Mouse (Mus musculus) ES-E14 (cell line): ENCODE measurements around the gene Cdh18. TPM values are rescaled to one million over a fixed set of nuclear protein-coding genes. Genes with fewer than 3 reads are reported as not detected.
"Not testable (repeated sequence)": the region's sequence is repeated elsewhere in the genome, so short reads cannot be mapped to it uniquely, and the experiment has no call there.

Experiments used
- DNase-seq: peaks from one replicate; pipeline ENCODE4 v3.0.0-alpha.2; 2013; ENCODE audit warnings: low read depth, low spot score
- H3K27ac ChIP-seq: 2 replicates; pipeline ENCODE4 v1.5.1; 2012; ENCODE audit warnings: low read depth, mild to moderate bottlenecking, low read length, moderate library complexity, mixed read lengths; ENCODE audit not compliant: poor library complexity, insufficient read depth, severe bottlenecking
- H3K36me3 ChIP-seq: 2 replicates; pipeline ENCODE4 v1.6.1; 2012; ENCODE audit warnings: mild to moderate bottlenecking, low read length, moderate library complexity, mixed read lengths; ENCODE audit not compliant: control insufficient read depth, poor library complexity, insufficient read depth, severe bottlenecking
- H3K4me1 ChIP-seq, 2 experiments: fragments of 150-350 bp in 1 of 2; sonication (generic) in 1 of 2; 2 replicates each; pipeline ENCODE4 v1.6.1; 2012; ENCODE audit warnings: low read length in 2 of 2, mild to moderate bottlenecking in 1 of 2, mixed read lengths in 1 of 2; ENCODE audit not compliant: control insufficient read depth in 2 of 2, insufficient read depth in 2 of 2, poor library complexity in 1 of 2
- H3K4me3 ChIP-seq, 2 experiments: fragments of 150-350 bp in 1 of 2; sonication (generic) in 1 of 2; 2 replicates each; pipeline ENCODE4 v1.5.1; 2012; ENCODE audit warnings: low read length in 2 of 2, low read depth in 1 of 2, mild to moderate bottlenecking in 1 of 2, mixed read lengths in 1 of 2; ENCODE audit not compliant: insufficient read depth in 1 of 2, poor library complexity in 1 of 2, severe bottlenecking in 1 of 2
- H3K9ac ChIP-seq: 2 replicates; pipeline ENCODE4 v1.6.1; 2012; ENCODE audit warnings: low read depth, mild to moderate bottlenecking, low read length, mixed read lengths; ENCODE audit not compliant: poor library complexity, insufficient read depth, severe bottlenecking
- H3K9me3 ChIP-seq: fragments of 150-350 bp; sonication (generic); 2 replicates; pipeline ENCODE4 v1.6.1; 2012; ENCODE audit warnings: low read depth, mild to moderate bottlenecking, low read length; ENCODE audit not compliant: control insufficient read depth, insufficient read depth
- CHD2 ChIP-seq: IDR thresholded peaks from 2 replicates; pipeline ENCODE4 v1.6.1; 2014; ENCODE audit warnings: mild to moderate bottlenecking, low read depth, low read length, inconsistent platforms
- HCFC1 ChIP-seq: IDR thresholded peaks from 2 replicates; pipeline ENCODE4 v1.6.1; 2012; ENCODE audit warnings: low read length, inconsistent platforms, borderline replicate concordance; ENCODE audit not compliant: insufficient read depth
- MAFK ChIP-seq: IDR thresholded peaks from 2 replicates; pipeline ENCODE4 v1.6.1; 2014; ENCODE audit warnings: mild to moderate bottlenecking, low read depth, low read length, inconsistent platforms; ENCODE audit not compliant: insufficient read depth
- ZC3H11A ChIP-seq: IDR thresholded peaks from 2 replicates; pipeline ENCODE4 v1.6.1; 2012; ENCODE audit warnings: low read depth, mild to moderate bottlenecking, inconsistent platforms, low read length, borderline replicate concordance
- ZNF384 ChIP-seq: IDR thresholded peaks from 2 replicates; pipeline ENCODE4 v1.6.1; 2012; ENCODE audit warnings: low read depth, low read length, inconsistent platforms
- in situ Hi-C, 2 experiments: fragments of 600-800 bp; cut with MboI; formaldehyde crosslinking; loops; one replicate each; pipeline ENCODE4 v1.15.1; 2025; ENCODE audit warnings: low sequenced_read_pairs in 2 of 2, inconsistent platforms in 1 of 2; ENCODE audit not compliant: unreplicated experiment in 2 of 2
- total RNA-seq: library from RNA; depleted of rRNA; stranded (reverse); fragments of 300-350 nt; gene quantifications from 2 replicates; pipeline ENCODE4 v1.2.3, GENCODE M21; 2012

Cdh18 gene
- total RNA-seq, 1 experiment, result 0.54 TPM

DNA sequence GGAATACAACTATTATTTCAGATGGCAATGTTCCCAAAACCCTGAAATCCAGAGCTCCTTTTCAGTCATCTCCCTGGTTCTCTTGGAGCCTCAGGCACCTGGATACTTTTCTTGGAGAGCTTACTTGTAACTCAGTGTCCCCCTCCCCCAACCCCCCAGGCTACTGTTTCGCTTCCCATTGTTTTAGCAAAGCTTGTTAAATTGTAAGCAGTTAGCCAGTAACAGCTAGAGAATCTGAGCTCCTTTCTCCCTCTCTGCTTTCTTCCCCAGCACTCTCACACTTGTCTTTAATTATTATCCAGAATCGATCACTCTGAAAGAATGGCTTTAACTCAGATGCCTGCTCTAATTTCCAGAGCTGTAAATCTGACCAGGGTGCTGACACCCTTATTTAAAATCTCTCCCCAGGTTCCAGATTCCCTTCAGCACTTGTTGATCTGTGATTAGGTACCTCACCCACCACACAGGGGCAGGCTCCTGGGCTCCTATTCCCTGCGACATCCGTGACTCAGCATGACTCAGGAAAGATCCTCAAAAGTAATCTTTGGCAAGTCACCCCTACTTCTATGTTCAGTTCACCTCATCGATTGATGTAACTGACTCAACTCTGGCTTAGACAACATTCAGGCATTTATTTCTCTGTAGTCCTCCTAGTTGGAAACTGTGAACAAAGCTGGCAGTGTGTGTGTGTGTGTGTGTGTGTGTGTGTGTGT is 556.0 kb downstream of the Cdh18 start:
- no peak overlapping the region for H3K9ac ChIP-seq
- H3K4me3 ChIP-seq, result no peak overlapping the region
- peak; percentile 60 for DNase-seq
- no peaks in the 10 kb centered on the region for H3K4me1 ChIP-seq
- no peak for TF ChIP-seq CHD2
- TF ChIP-seq ZNF384, result no peak
- no peak for TF ChIP-seq ZC3H11A
- peak; percentile 80 for TF ChIP-seq MAFK
- TF ChIP-seq HCFC1, result no peak
- H3K9me3 ChIP-seq, result no peaks in the 10 kb centered on the region
- in situ Hi-C loops, result no loop called here
- H3K36me3 ChIP-seq, result no peaks in the 10 kb centered on the region
- no peak overlapping the region for H3K27ac ChIP-seq

DNA sequence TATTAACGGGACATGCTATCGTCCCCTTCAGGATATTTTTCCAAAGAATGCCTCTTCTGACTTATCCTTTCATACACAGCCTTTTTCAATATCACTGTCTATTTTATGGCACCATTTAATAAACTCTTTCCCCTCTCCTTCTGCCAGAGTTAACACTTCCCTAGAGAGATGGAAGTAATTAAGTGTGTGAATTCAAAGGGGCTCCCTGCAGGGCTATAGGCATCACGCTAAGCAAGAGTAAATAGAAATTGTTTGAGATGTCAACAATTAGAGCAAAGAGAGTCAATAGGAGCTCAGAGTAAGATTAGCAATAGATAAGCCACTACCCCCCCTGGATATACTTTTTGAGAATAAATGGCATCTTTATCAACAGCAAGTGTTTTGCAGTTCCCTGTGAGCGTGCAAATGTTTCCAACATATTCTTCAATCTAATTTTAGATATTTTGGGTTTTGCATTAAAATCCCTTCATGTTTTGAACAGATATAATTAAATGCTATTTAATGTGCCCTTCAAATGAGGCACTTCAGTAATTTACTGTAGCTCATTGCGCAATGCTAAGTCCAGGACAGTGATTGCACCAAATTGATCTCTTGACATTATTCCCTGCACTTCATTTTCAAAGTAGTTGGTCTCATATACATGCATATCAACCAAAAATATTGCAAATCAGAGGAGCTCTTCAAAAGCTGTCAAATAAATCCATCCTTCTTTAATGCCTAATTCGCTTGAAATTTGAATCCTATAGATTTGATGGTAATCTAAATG is 586.3 kb downstream of the Cdh18 start:
- Histone ChIP-seq H3K4me1 (no peaks in the 10 kb centered on the region), H3K27ac (no peak overlapping the region), H3K36me3 (no peaks in the 10 kb centered on the region), H3K9ac (no peak overlapping the region), H3K4me3 (no peak overlapping the region), H3K9me3 (no peaks in the 10 kb centered on the region)
- in situ Hi-C loops, result no loop called here
- no peak for DNase-seq
- TF ChIP-seq ZC3H11A, result no peak
- TF ChIP-seq CHD2, result no peak
- no peak for TF ChIP-seq MAFK
- TF ChIP-seq ZNF384, result no peak
- TF ChIP-seq HCFC1, result no peak

DNA sequence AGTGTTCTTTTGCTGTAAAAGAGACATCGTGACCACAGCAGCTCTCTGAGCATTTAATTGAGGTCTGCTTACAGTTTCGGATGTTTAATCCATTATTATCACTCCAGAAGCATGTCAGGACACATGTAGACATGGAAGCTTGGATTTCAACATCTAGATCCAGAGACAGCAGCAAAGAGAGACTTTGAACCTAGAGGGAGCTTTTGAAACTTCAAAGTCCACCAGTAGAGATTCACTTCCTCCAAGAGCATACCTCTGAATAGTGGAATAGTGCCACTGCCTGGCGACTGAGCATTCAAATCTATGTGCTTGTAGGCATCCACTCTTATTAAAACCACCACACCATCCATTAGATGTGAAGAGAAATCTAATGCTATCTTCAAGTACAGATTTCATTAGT is 588.1 kb downstream of the Cdh18 start:
- no peaks in the 10 kb centered on the region for H3K9me3 ChIP-seq
- H3K9ac ChIP-seq, result no peak overlapping the region
- H3K36me3 ChIP-seq, result no peaks in the 10 kb centered on the region
- H3K27ac ChIP-seq, result no peak overlapping the region
- no peak for DNase-seq
- in situ Hi-C loops, result no loop called here
- TF ChIP-seq ZNF384, result no peak
- TF ChIP-seq MAFK, result no peak
- TF ChIP-seq HCFC1, result no peak
- TF ChIP-seq CHD2, result no peak
- H3K4me3 ChIP-seq, result no peak overlapping the region
- no peaks in the 10 kb centered on the region for H3K4me1 ChIP-seq

DNA sequence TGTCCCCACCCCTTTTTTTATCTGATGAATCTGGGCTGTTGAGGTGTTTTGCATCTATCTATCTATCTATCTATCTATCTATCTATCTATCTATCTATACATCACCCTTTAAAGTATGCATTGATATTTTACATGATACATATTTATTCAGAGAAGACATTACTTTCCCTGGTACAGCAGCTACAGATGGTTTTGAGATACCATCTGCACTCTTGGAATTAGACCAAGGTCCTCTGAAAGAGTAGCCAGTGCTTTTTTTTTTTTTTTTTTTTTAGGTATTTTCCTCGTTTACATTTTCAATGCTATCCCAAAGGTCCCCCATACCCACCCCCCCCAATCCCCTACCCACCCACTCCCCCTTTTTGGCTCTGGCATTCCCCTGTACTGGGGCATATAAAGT is 594.1 kb downstream of the Cdh18 start:
- H3K27ac ChIP-seq, H3K36me3 ChIP-seq, H3K4me1 ChIP-seq, DNase-seq, H3K9ac ChIP-seq, H3K9me3 ChIP-seq, in situ Hi-C loops, H3K4me3 ChIP-seq: not testable (repeated sequence)

DNA sequence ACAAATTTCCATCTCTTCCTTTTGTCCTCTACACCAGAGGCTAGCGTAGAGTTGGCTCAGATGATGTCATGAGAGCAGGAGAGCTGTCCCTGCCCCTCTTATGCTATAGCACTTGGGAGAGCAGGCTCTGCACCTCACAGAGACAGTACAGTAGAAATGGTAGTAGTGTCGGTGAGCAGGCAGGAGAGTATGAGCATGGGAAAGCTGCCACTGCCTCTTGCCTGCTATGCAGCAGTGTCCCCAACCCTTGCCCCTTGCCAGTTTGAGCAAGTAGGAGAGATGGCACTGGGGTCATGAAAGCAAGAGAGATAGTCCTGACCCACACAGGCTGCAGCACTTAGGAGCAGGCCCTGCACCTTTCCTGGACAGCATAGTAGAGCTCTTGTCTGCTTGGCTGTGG is 607.1 kb downstream of the Cdh18 start:
- no peak for DNase-seq
- Histone ChIP-seq H3K4me1 (no peaks in the 10 kb centered on the region), H3K36me3 (no peaks in the 10 kb centered on the region), H3K9ac (no peak overlapping the region), H3K9me3 (no peaks in the 10 kb centered on the region), H3K4me3 (no peak overlapping the region), H3K27ac (no peak overlapping the region)
- TF ChIP-seq ZNF384, result no peak
- TF ChIP-seq MAFK, result no peak
- no peak for TF ChIP-seq CHD2
- TF ChIP-seq HCFC1, result no peak
- TF ChIP-seq ZC3H11A, result no peak
- in situ Hi-C loops, result no loop called here
